Mouse (Mus musculus): ENCODE results near the gene A530084C06Rik.

DNA sequence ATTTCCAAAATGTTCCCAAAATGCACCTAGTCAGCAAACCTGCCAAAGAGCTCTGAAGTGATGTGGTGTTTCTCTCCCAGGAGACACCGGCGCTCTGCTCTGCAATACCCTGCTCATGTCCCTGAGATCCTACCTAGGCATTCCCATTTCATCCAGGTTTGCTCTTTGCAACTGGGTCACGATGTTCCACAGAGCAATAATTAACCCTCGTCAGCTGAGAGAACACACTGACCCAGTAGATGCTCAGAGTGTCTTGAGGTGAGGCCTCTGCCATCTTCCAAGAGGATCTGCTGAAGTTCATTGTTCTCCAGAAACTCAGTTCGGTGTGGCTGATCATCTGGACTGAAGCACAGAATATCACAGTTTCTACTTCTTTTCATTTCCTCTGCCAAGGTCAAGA lies 16.1 kb downstream of the A530084C06Rik start:
- TF ChIP-seq ZNF384 (IDR thresholded peaks at IDR 0.05; ENCODE audit: low read depth, low read length) = no peak
- TF ChIP-seq MAFK (IDR thresholded peaks at IDR 0.05; ENCODE audit: insufficient read depth, low read depth, low read length) = no peak
- TF ChIP-seq ZC3H11A (IDR thresholded peaks at IDR 0.05; ENCODE audit: borderline replicate concordance, low read depth, low read length) = no peak
